ENCODE assay signal across 8 mouse cellular contexts in genomic region chr8:83089336-83089986, GRCm38 (mm10).
DNase-seq lines count a peak whose midpoint lies in the region; TF ChIP-seq lines count a peak whose summit lies in the region.

No protein-coding gene starts in this region.

- peak; percentile 87 to 88 for DNase-seq in B cell, adult 2 months
- DNase-seq in adrenal gland, postnatal 10 days, result peak; percentile 92
- peak; percentile 78 for DNase-seq in embryo, embryonic 9.5 days (ENCODE audit: extremely low spot score)
- DNase-seq in heart, postnatal 10 days, result peak; percentile 87 to 93
- DNase-seq in layer of hippocampus, adult 2 months (ENCODE audit: low spot score in 2 of 2), result peak; percentile 87 to 92
- DNase-seq in lung, postnatal 10 days, result peak; percentile 90
- peak; percentile 86 for DNase-seq in ovary, postnatal 14 days (ENCODE audit: low spot score)
- peak; percentile 62 for DNase-seq in thymus, postnatal 25 days

- no peak overlapping the region; the same call in 1 of the 2 replicates for H3K4me3 ChIP-seq in layer of hippocampus, adult 2 months

- no peak overlapping the region for H3K27ac ChIP-seq in layer of hippocampus, adult 2 months

- peak; percentile 96 for TF ChIP-seq CTCF in layer of hippocampus, adult 2 months (conservative IDR thresholded peaks at IDR 0.05)

- intact Hi-C loops in heart, postnatal 10 days (cut with DNase I), result loop anchor here (1.0 to 5.0 kb wide), 4 partner anchors 122 to 317 kb away; partner anchors contain the start of genes Rnf150 and Zfp330
